Comparison of ENCODE assay signal across 8 mouse cellular contexts in genomic region chr9:108049561-108050251, GRCm38 (mm10). TPM values are rescaled to one million over a fixed set of nuclear protein-coding genes. Genes with fewer than 3 reads are reported as not detected.
A peak's percentile ranks its signal among the peaks of the same experiment; 100 is the strongest.
DNase-seq lines count a peak whose midpoint lies in the region; ATAC-seq and TF ChIP-seq lines count a peak whose summit lies in the region.

No protein-coding gene starts in this region.

- H3K9ac ChIP-seq in hindbrain, embryonic 11.5 days (ENCODE audit: low read depth, low read length) = peak overlapping the region; percentile 85
- peak overlapping the region; percentile 75 for H3K9ac ChIP-seq in midbrain, embryonic 11.5 days (ENCODE audit: low read length)

- H3K4me3 ChIP-seq in left cerebral cortex, adult 2 months = peak overlapping the region; percentile 92
- peak overlapping the region; percentile 59 for H3K4me3 ChIP-seq in hindbrain, embryonic 11.5 days (ENCODE audit: low read depth, low read length)
- H3K4me3 ChIP-seq in midbrain, embryonic 11.5 days (ENCODE audit: low read depth, low read length) = peak overlapping the region; percentile 76

- H3K4me2 ChIP-seq in hindbrain, embryonic 11.5 days (replicated peaks; ENCODE audit: low read depth, low read length) = peak overlapping the region; percentile 93
- peak overlapping the region; percentile 87 for H3K4me2 ChIP-seq in midbrain, embryonic 11.5 days

- 0 out of 2 replicates have a peak, but pooled peaks cover 5% of the 10 kb centered on the region for H3K36me3 ChIP-seq in hindbrain, embryonic 11.5 days (ENCODE audit: control insufficient read depth, insufficient read depth, low read length)
- peaks cover 16% of the 10 kb centered on the region for H3K36me3 ChIP-seq in midbrain, embryonic 11.5 days (ENCODE audit: control insufficient read depth, insufficient read depth, low read length)

- no peaks in the 10 kb centered on the region for H3K9me3 ChIP-seq in hindbrain, embryonic 11.5 days (ENCODE audit: control insufficient read depth, low read length)
- no peaks in the 10 kb centered on the region for H3K9me3 ChIP-seq in midbrain, embryonic 11.5 days (ENCODE audit: control insufficient read depth, low read length)

- 44% methylated on average over 15 of the region's 15 CpGs for WGBS in hindbrain, embryonic 11.5 days
- WGBS in midbrain, embryonic 11.5 days = 42% methylated on average over 15 of the region's 15 CpGs

- H3K27ac ChIP-seq in left cerebral cortex, adult 2 months = peak overlapping the region; percentile 63
- H3K27ac ChIP-seq in hindbrain, embryonic 11.5 days (ENCODE audit: low read depth, low read length) = peak overlapping the region; percentile 43
- 0 out of 2 replicates have a peak overlapping the region, but pooled peaks have one; percentile 14 for H3K27ac ChIP-seq in midbrain, embryonic 11.5 days (ENCODE audit: low read depth, low read length)

- no peak for TF ChIP-seq CTCF in left cerebral cortex, adult 2 months (IDR thresholded peaks at IDR 0.05)

- ATAC-seq in hindbrain, embryonic 11.5 days (ENCODE audit: low FRiP score) = peak; percentile 17; the same call in 1 of the 2 replicates
- no peak for ATAC-seq in midbrain, embryonic 11.5 days (ENCODE audit: low FRiP score)

- intact Hi-C loops in left cerebral cortex, adult 2 months (cut with DNase I) = no loop called here
- intact Hi-C loops in left cerebral cortex, postnatal 36 days (cut with DNase I) = loop anchor here (5.0 kb wide), 2 partner anchors 87 to 147 kb away; no protein-coding TSS in a partner anchor

- H3K27me3 ChIP-seq in hindbrain, embryonic 11.5 days (ENCODE audit: control insufficient read depth, insufficient read depth, low read length) = no peaks in the 10 kb centered on the region
- no peaks in the 10 kb centered on the region for H3K27me3 ChIP-seq in midbrain, embryonic 11.5 days (ENCODE audit: control insufficient read depth, insufficient read depth, low read length)

- DNase-seq in left cerebral cortex, adult 2 months (ENCODE audit: extremely low spot score in 1 of 2, low spot score in 2 of 2) = no peak
- DNase-seq in left cerebral cortex, adult 9 months (ENCODE audit: low spot score in 2 of 2) = no peak
- peak; percentile 8 to 19 for DNase-seq in cerebellum, postnatal 36 days
- no peak for DNase-seq in hindbrain, embryonic 11.5 days (ENCODE audit: low spot score)
- no peak for DNase-seq in midbrain, embryonic 11.5 days (ENCODE audit: low spot score, missing footprints)
- DNase-seq in left cerebral cortex, postnatal 36 days (ENCODE audit: low spot score in 2 of 2) = no peak
- DNase-seq in c-Kit-positive CD71-positive TER-119-positive erythroid progenitor cells, embryonic 14.5 days (ENCODE audit: low spot score) = no peak
- no peak for DNase-seq in urinary bladder, postnatal 36 days (ENCODE audit: low spot score in 2 of 2)

- peaks cover 11% of the 10 kb centered on the region; the same call in 1 of the 2 replicates for H3K4me1 ChIP-seq in hindbrain, embryonic 11.5 days (replicated peaks; ENCODE audit: control insufficient read depth, insufficient read depth, low read length)
- H3K4me1 ChIP-seq in midbrain, embryonic 11.5 days (ENCODE audit: control insufficient read depth, insufficient read depth, low read length) = peaks cover 17% of the 10 kb centered on the region

RNA-seq across cellular contexts. Expression of gene Gmppb, which starts 0.7 kb away (rescaled TPM):
- total RNA-seq in left cerebral cortex, adult 2 months (2021) = 10 to 100 TPM; 16.5 to 17.4 TPM
- polyA plus RNA-seq in hindbrain, embryonic 11.5 days (2014; fragmentation: Nextera tagmentation; extraction: Ambion mirVana) = 18.9 and 20.4 TPM in 2 replicates
- polyA plus RNA-seq in midbrain, embryonic 11.5 days (2014; fragmentation: Nextera tagmentation; extraction: Ambion mirVana) = 18.3 and 19.2 TPM in 2 replicates
- total RNA-seq in left cerebral cortex, postnatal 36 days (2021) = 10 to 100 TPM; 14.4 to 17.0 TPM

RNA-seq across cellular contexts. Expression of gene Amigo3, which starts 3.3 kb away (rescaled TPM):
- 1 to 10 TPM; 1.9 to 2.1 TPM for total RNA-seq in left cerebral cortex, adult 2 months (2021)
- 1.6 and 1.8 TPM in 2 replicates for polyA plus RNA-seq in hindbrain, embryonic 11.5 days (2014; fragmentation: Nextera tagmentation; extraction: Ambion mirVana)
- polyA plus RNA-seq in midbrain, embryonic 11.5 days (2014; fragmentation: Nextera tagmentation; extraction: Ambion mirVana) = 1.5 and 2.0 TPM in 2 replicates
- total RNA-seq in left cerebral cortex, postnatal 36 days (2021) = 1 to 10 TPM; 1.7 to 1.8 TPM

RNA-seq across cellular contexts. Expression of gene Mst1, which starts 30.5 kb away (rescaled TPM):
- total RNA-seq in left cerebral cortex, adult 2 months (2021) = not detected
- 0.25 TPM in 2 replicates for polyA plus RNA-seq in hindbrain, embryonic 11.5 days (2014; fragmentation: Nextera tagmentation; extraction: Ambion mirVana)
- 0.47 and 0.78 TPM in 2 replicates for polyA plus RNA-seq in midbrain, embryonic 11.5 days (2014; fragmentation: Nextera tagmentation; extraction: Ambion mirVana)
- not detected for total RNA-seq in left cerebral cortex, postnatal 36 days (2021)

RNA-seq across cellular contexts. Expression of gene Rnf123, which starts 33.4 kb away (rescaled TPM):
- total RNA-seq in left cerebral cortex, adult 2 months (2021) = 100 to 1,000 TPM; 107 to 108 TPM
- polyA plus RNA-seq in hindbrain, embryonic 11.5 days (2014; fragmentation: Nextera tagmentation; extraction: Ambion mirVana) = 24.3 and 26.5 TPM in 2 replicates
- 27.2 and 29.2 TPM in 2 replicates for polyA plus RNA-seq in midbrain, embryonic 11.5 days (2014; fragmentation: Nextera tagmentation; extraction: Ambion mirVana)
- 100 to 1,000 TPM in 1 of 2 experiments, 10 to 100 TPM in 1; 77.6 to 107 TPM for total RNA-seq in left cerebral cortex, postnatal 36 days (2021)

RNA-seq across cellular contexts. Expression of gene Apeh, which starts 44.7 kb away (rescaled TPM):
- total RNA-seq in left cerebral cortex, adult 2 months (2021) = 10 to 100 TPM; 31.0 to 31.8 TPM
- 54.3 and 55.3 TPM in 2 replicates for polyA plus RNA-seq in hindbrain, embryonic 11.5 days (2014; fragmentation: Nextera tagmentation; extraction: Ambion mirVana)
- polyA plus RNA-seq in midbrain, embryonic 11.5 days (2014; fragmentation: Nextera tagmentation; extraction: Ambion mirVana) = 53.0 and 67.3 TPM in 2 replicates
- 10 to 100 TPM; 23.9 to 39.4 TPM for total RNA-seq in left cerebral cortex, postnatal 36 days (2021)

Comparison
In these comparisons a context has a peak if more than half of its experiments do, and no peak if none do; other contexts are left out.
1. DNase-seq: peak in cerebellum, postnatal 36 days (2 of 2); none in left cerebral cortex, adult 2 months (0 of 2), left cerebral cortex, adult 9 months (0 of 2), hindbrain, embryonic 11.5 days (single experiment), midbrain, embryonic 11.5 days (single experiment), left cerebral cortex, postnatal 36 days (0 of 2), c-Kit-positive CD71-positive TER-119-positive erythroid progenitor cells, embryonic 14.5 days (single experiment) and urinary bladder, postnatal 36 days (0 of 2).
2. Peak in every context shown above with its lines, with median percentiles within 50 percentile points of each other: H3K27ac ChIP-seq and H3K4me3 ChIP-seq.